Mouse (Mus musculus) forebrain, embryonic 14.5 days (tissue): ENCODE data around the gene Sorbs1. TPM values are rescaled to one million over a fixed set of nuclear protein-coding genes. Genes with fewer than 3 reads are reported as not detected.

Experiments
- ATAC-seq: fragments of 200-750 bp; cut with Nextera tagmentation; 2 replicates; pipeline ENCODE4 v1.8.0; 2017; ENCODE audit warnings: mild to moderate bottlenecking, moderate library complexity
- DNase-seq: peaks from one replicate; pipeline ENCODE4 v3.0.0-alpha.2; 2015; ENCODE audit warnings: low spot score
- H3K27ac ChIP-seq: fragments of 300-500 bp; sonication (generic); 2 replicates; pipeline ENCODE4 v1.5.1; 2014; ENCODE audit warnings: low read depth, mild to moderate bottlenecking, control low read depth, low read length, moderate library complexity
- H3K27me3 ChIP-seq: fragments of 300-500 bp; sonication (generic); replicated peaks from 2 replicates; pipeline ENCODE4 v1.6.1; 2014; ENCODE audit warnings: low read length, control low read depth, mixed read lengths; ENCODE audit not compliant: control insufficient read depth, insufficient read depth
- H3K36me3 ChIP-seq: fragments of 300-500 bp; sonication (generic); 2 replicates; pipeline ENCODE4 v1.6.1; 2014; ENCODE audit warnings: low read length, control low read depth; ENCODE audit not compliant: control insufficient read depth, insufficient read depth
- H3K4me1 ChIP-seq: fragments of 300-500 bp; sonication (generic); 2 replicates; pipeline ENCODE4 v1.6.1; 2014; ENCODE audit warnings: antibody characterized with exemption, low read length, control low read depth; ENCODE audit not compliant: control insufficient read depth, insufficient read depth
- H3K4me2 ChIP-seq: fragments of 300-500 bp; sonication (generic); 2 replicates; pipeline ENCODE4 v1.6.1; 2014; ENCODE audit warnings: mild to moderate bottlenecking, control low read depth, low read length
- H3K4me3 ChIP-seq: fragments of 300-500 bp; sonication (generic); 2 replicates; pipeline ENCODE4 v1.5.1; 2014; ENCODE audit warnings: low read depth, low read length, control low read depth
- H3K9ac ChIP-seq: fragments of 300-500 bp; sonication (generic); 2 replicates; pipeline ENCODE4 v1.6.1; 2014; ENCODE audit warnings: mild to moderate bottlenecking, low read length, control low read depth, moderate library complexity
- H3K9me3 ChIP-seq: fragments of 300-500 bp; sonication (generic); replicated peaks from 2 replicates; pipeline ENCODE4 v1.6.1; 2016; ENCODE audit warnings: low read length, control low read depth, mixed read lengths; ENCODE audit not compliant: control insufficient read depth
- WGBS: fragments of 180-500 bp; shearing (Covaris S2); extraction: QIAGEN DNeasy Blood & Tissue Kit; methylation state at CpG from one replicate; pipeline ENCODE4 v1.1.7; 2014; 5-methylcytosine and 5-hydroxymethylcytosine counted together
- polyA plus RNA-seq: library from polyadenylated mRNA; unstranded; fragments of >200 nt; fragmentation: Nextera tagmentation; extraction: Ambion mirVana; gene quantifications from 2 replicates; pipeline ENCODE4 v1.2.1, GENCODE M21; 2014

Gene Sorbs1
- polyA plus RNA-seq, 1 experiment from 2014 or later: 61.1 TPM

DNA sequence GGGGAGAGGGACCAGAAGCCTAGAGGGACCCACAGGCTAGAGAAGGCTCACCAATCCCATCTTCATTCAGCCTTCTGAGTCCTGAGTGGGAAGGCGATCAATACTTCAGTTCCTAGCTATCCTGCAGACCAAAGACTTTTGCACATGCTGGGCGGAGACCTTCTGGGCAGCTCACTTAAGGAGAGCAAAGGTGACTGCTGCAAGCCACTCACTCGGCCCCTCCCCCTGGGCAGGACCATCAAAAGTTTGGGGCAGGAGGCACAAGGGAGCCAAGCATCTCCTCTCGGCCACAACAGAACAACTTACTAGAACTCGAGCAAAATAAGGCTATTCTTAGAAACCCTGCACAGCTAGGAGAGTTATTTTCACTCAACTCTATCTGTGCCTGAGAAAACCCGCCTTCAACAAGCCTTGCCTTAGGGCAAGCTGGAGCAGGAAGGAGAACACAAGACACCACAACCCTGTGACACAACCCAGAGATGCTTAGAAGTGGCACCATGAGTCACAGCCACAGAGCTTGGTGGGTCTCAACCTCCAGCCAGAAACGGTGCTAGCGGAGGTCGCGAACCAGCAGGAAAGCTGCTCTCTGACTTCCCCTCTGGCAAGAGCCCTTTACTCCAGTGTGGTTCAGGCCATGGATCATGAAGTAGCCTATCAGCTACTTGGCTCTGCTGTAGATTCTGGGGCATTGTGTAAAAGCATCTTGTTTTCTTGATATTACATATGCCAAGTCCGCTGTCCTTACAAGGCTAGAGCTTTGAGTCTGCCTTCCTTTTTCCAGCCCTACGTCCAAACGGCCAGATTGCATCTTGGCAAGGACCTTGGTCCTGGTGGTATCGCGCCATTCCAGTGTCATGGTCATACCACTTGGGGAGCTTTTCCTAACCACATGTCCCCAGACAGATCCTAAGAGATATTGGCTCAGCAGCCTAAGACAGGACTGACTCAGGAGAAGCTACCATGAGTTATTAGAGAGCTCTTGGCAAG lies 156.8 kb downstream of the Sorbs1 start:
- no peak overlapping the region for H3K4me2 ChIP-seq
- no peak overlapping the region for H3K27ac ChIP-seq
- peaks cover 2% of the 10 kb centered on the region; the same call in 1 of the 2 replicates for H3K4me1 ChIP-seq
- 87% methylated on average over 15 of the region's 15 CpGs for WGBS
- H3K36me3 ChIP-seq: peaks cover 5% of the 10 kb centered on the region
- DNase-seq: no peak
- no peak overlapping the region for H3K4me3 ChIP-seq
- no peaks in the 10 kb centered on the region for H3K9me3 ChIP-seq
- no peaks in the 10 kb centered on the region for H3K27me3 ChIP-seq
- H3K9ac ChIP-seq: no peak overlapping the region
- ATAC-seq: no peak

DNA sequence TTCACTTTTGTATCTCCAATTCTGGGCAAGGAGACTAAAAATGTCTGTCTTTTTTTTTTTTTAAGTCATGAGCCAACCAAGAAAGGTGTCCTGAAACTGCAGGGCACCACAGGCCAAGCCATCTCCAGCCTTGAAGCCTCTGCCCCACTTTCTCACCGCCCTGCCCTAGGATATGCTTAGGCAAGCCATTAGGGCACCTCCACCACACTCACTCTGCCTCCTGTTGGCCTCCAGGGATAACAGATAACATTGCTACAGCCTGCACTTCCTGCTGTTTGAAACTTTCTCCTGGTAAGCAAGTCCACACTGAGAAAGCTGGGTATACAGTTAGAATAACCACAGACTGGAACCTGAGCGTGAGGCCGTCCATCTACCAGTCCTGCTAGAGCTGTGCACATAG lies 158.5 kb downstream of the Sorbs1 start:
- H3K4me1 ChIP-seq: peaks cover 9% of the 10 kb centered on the region
- no peak overlapping the region for H3K27ac ChIP-seq
- H3K4me2 ChIP-seq: no peak overlapping the region
- 92% methylated on average over 3 of the region's 3 CpGs for WGBS
- peaks cover 15% of the 10 kb centered on the region for H3K36me3 ChIP-seq
- no peak for ATAC-seq
- no peak overlapping the region for H3K4me3 ChIP-seq
- no peak overlapping the region for H3K9ac ChIP-seq
- H3K27me3 ChIP-seq: no peaks in the 10 kb centered on the region
- DNase-seq: no peak
- no peaks in the 10 kb centered on the region for H3K9me3 ChIP-seq

DNA sequence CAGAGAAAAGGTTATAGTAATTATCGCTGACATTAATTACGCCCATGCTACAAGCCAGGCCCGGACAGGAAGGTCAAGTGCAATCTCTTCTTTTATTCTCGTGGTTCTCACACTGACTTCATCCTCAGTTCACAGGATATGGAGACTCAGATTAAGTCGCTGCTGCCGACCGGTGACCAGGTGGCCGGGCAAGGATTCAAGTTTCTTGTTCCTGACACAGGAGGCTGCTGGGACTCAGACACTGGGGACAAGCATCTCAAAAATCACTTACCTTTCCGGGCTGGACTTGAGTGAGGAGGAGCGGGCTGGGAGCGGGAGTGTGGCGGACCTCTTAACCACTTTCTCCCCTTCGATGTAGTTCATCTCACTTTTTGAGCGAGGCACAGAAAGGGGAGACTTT lies 161.6 kb downstream of the Sorbs1 start:
- ATAC-seq: no peak
- Histone ChIP-seq H3K36me3 (peaks cover 16% of the 10 kb centered on the region), H3K9me3 (no peaks in the 10 kb centered on the region), H3K4me2 (no peak overlapping the region), H3K4me3 (no peak overlapping the region), H3K27me3 (no peaks in the 10 kb centered on the region), H3K27ac (no peak overlapping the region), H3K4me1 (peaks cover 34% of the 10 kb centered on the region), H3K9ac (no peak overlapping the region)
- WGBS: 83% methylated on average over 14 of the region's 14 CpGs
- no peak for DNase-seq

DNA sequence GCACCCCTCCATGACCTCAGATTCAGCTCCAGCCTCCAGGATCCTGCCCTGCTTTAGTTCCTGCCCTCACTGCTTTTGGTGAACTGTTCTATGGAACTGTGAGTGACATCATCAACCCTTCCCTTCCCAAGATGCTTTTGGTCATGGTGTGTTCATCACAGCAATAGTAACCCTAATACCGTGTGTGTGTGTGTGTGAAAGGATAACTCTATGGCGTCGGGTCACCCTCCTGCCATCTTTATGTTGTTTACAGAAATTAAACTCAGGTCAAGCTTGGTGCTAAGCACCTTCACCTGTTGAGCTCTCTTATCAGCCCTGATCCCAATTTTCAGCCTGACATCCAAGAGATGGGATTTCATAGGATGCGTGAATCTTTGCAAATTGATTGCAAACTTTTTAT lies 162.7 kb downstream of the Sorbs1 start:
- H3K27ac ChIP-seq: peak overlapping the region; percentile 85
- DNase-seq: no peak
- no peak overlapping the region for H3K4me2 ChIP-seq
- 89% methylated on average over 4 of the region's 4 CpGs for WGBS
- H3K27me3 ChIP-seq: no peaks in the 10 kb centered on the region
- no peak for ATAC-seq
- no peak overlapping the region for H3K9ac ChIP-seq
- H3K36me3 ChIP-seq: peaks cover 19% of the 10 kb centered on the region
- no peaks in the 10 kb centered on the region for H3K9me3 ChIP-seq
- H3K4me1 ChIP-seq: peaks cover 38% of the 10 kb centered on the region
- H3K4me3 ChIP-seq: no peak overlapping the region

DNA sequence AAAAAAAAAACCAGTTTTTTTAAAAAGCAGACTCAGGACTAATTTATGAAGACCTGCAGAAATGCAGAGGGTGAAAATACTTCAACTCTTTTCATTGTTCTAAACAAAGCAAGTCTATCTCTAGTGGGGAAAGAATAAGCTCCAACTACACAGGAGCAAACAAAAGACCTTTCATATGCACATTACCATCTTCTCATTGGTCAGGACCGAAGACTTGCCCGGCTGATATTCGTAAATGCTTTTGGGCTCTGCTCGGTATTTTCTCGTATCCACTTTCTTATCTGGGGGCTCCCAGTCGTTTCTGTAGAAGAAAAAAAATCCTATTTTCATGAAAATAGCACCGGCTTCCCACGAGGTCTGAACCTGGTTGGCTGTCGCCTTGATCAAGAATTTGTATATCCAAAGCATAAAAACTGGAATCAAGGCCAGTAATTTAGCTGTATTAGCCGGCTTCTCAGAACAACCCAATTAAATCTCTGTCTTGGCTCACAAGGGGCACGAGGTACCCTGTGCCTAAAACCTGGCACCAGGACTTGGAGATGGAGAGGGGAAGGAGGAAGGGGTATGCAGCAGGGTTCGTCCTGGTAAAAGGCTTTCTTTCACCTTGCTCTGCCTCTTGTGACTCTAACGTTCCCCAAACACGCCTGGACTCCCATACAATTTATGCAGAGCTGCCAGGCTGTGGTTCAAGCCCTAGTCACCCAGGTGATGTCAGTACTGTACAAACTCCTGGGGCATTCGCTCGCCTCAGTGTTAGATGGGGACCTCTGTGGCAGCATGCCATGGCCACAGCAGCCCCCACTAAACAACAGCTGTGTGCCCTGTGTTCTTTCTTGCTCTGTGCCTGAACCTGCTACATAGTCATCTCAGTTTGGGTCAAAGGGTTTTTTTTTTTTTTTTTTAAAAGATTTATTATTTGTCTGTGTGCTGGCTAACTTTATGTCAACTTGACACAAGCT lies 163.6 kb downstream of the Sorbs1 start:
- H3K4me1 ChIP-seq: peaks cover 38% of the 10 kb centered on the region
- H3K27me3 ChIP-seq: no peaks in the 10 kb centered on the region
- no peaks in the 10 kb centered on the region for H3K9me3 ChIP-seq
- H3K27ac ChIP-seq: peak overlapping the region; percentile 85
- no peak overlapping the region for H3K9ac ChIP-seq
- DNase-seq (peak; percentile 70), ATAC-seq (peak; percentile 61)
- H3K4me2 ChIP-seq: peak overlapping the region; percentile 36
- WGBS: 10% methylated on average over 16 of the region's 16 CpGs
- H3K36me3 ChIP-seq: peaks cover 19% of the 10 kb centered on the region
- no peak overlapping the region; the same call in 1 of the 2 replicates for H3K4me3 ChIP-seq

DNA sequence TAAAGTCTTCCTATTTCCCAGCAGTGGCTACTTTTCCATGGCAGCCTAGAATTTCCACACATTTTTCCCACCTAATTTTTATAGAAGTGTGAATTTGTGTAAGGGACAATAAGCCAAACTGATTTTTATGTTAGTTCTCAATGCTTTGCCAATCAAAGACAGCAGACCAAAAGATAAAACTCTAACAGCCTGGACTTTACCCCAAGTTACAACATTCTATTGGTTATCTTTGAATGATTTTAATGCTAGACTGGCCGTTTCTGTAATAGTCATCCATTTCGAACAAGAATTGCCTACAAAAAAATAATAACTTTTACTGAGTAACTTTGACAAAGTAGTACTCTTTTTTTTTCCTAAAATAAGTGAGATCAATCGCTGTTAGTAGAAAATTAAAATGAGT lies 164.3 kb downstream of the Sorbs1 start:
- Histone ChIP-seq H3K9ac (no peak overlapping the region), H3K27me3 (no peaks in the 10 kb centered on the region), H3K4me2 (no peak overlapping the region), H3K36me3 (peaks cover 21% of the 10 kb centered on the region), H3K9me3 (no peaks in the 10 kb centered on the region), H3K4me1 (peaks cover 38% of the 10 kb centered on the region), H3K27ac (peak overlapping the region; percentile 86), H3K4me3 (no peak overlapping the region)
- 60% methylated on average over 3 of the region's 3 CpGs for WGBS
- DNase-seq (no peak), ATAC-seq (no peak)

DNA sequence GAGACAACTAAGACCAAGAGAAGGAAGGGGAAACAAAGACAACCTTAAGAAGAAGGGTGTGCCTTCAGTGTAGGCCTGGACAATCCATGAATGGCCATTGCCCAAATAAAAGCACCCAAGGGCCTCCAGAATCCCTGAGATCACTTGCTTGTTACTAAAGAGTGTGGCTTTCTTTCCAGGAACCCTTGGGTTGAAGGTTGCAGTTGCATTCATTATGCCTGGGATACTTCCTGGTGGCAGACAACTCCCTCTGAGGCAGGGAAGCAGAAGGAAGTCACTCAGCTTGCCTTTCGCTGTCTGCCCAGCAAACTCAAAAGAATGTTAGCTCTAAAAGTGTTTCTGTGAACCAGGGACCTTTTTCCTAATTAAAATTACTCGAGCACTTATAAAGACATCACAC lies 164.9 kb downstream of the Sorbs1 start:
- Histone ChIP-seq H3K36me3 (peaks cover 25% of the 10 kb centered on the region), H3K4me3 (no peak overlapping the region), H3K9ac (no peak overlapping the region), H3K9me3 (no peaks in the 10 kb centered on the region), H3K4me2 (no peak overlapping the region), H3K27ac (peak overlapping the region; percentile 86), H3K4me1 (peaks cover 38% of the 10 kb centered on the region), H3K27me3 (no peaks in the 10 kb centered on the region)
- DNase-seq: no peak
- ATAC-seq: no peak
- WGBS: 29% methylated on average over 2 of the region's 2 CpGs

DNA sequence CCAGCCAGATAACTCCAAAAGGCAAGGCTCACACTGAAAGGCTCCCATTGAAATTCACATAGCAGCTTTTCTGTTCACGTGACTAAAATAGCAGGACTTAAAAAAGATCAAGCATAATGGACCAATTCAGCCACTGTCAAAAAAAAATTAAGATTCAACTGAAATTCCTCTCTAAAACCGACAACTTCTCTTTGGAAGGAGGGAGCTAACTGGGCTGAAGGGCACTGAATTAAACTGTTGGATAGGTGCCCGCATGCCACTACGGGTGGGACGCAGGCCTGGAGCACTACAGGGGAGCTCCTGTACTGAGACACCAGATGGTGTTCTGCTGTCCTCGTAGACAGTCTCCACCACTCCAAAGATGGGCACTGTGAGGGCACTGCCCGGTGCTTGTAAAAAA lies 165.4 kb downstream of the Sorbs1 start:
- peak; percentile 78 for DNase-seq

More for the DNA sequence above, 165.4 kb downstream of the Sorbs1 start:
- ATAC-seq: peak; percentile 81
- H3K27me3 ChIP-seq: no peaks in the 10 kb centered on the region
- peaks cover 38% of the 10 kb centered on the region for H3K4me1 ChIP-seq
- H3K4me3 ChIP-seq: no peak overlapping the region
- H3K27ac ChIP-seq: peak overlapping the region; percentile 86
- H3K4me2 ChIP-seq: no peak overlapping the region
- WGBS: 17% methylated on average over 7 of the region's 7 CpGs
- H3K36me3 ChIP-seq: peaks cover 25% of the 10 kb centered on the region
- no peaks in the 10 kb centered on the region for H3K9me3 ChIP-seq
- H3K9ac ChIP-seq: no peak overlapping the region
